Mouse (Mus musculus): ENCODE data around the gene Iffo2.

GRCm38 (mm10) chr4:139624116-139624489 lies 93.8 kb downstream of the Iffo2 start:
- TF ChIP-seq CTCF (conservative IDR thresholded peaks at IDR 0.05; ENCODE audit: insufficient read depth, insufficient read length, low read depth, low read length) (no peak), POLR2A (IDR thresholded peaks at IDR 0.05; ENCODE audit: low read depth, low read length) (no peak)
